Mouse (Mus musculus) C2C12 (cell line): Measurements from ENCODE around the gene Hsp90ab1. TPM values are rescaled to one million over a fixed set of nuclear protein-coding genes. Genes with fewer than 3 reads are reported as not detected.

Experiments used
- H3K27me3 ChIP-seq: one replicate; pipeline ENCODE4 v1.6.1; 2011; ENCODE audit not compliant: control insufficient read depth, insufficient read depth, insufficient read length
- H3K36me3 ChIP-seq: one replicate; pipeline ENCODE4 v1.6.1; 2011; ENCODE audit not compliant: control insufficient read depth, insufficient read depth
- H3K4me3 ChIP-seq: one replicate; pipeline ENCODE4 v1.5.1; 2011; ENCODE audit warnings: mild to moderate bottlenecking, control low read depth; ENCODE audit not compliant: poor library complexity, insufficient read depth, severe bottlenecking
- H3K79me2 ChIP-seq: one replicate; pipeline ENCODE4 v1.6.1; 2011; ENCODE audit not compliant: control insufficient read depth, insufficient read depth
- H3K79me3 ChIP-seq: one replicate; pipeline ENCODE4 v1.6.1; 2011; ENCODE audit warnings: low read depth, control low read depth
- H3ac ChIP-seq: one replicate; pipeline ENCODE3; 2011; ENCODE audit warnings: low read depth; ENCODE audit not compliant: control insufficient read depth, insufficient read length
- CEBPB ChIP-seq: IDR thresholded peaks from one replicate; pipeline ENCODE4 v1.6.1; 2011; ENCODE audit warnings: low read depth, mild to moderate bottlenecking, control low read depth, moderate library complexity
- CTCF ChIP-seq: IDR thresholded peaks from one replicate; pipeline ENCODE4 v1.5.1; 2011; ENCODE audit not compliant: control insufficient read depth, insufficient read depth, insufficient read length
- FOSL1 ChIP-seq: IDR thresholded peaks from one replicate; pipeline ENCODE4 v1.8.0; 2011; ENCODE audit warnings: mild to moderate bottlenecking, low read length; ENCODE audit not compliant: poor library complexity, insufficient read depth, severe bottlenecking
- MAX ChIP-seq: IDR thresholded peaks from one replicate; pipeline ENCODE4 v1.6.1; 2011; ENCODE audit warnings: mild to moderate bottlenecking, control low read depth
- MYOD1 ChIP-seq: IDR thresholded peaks from one replicate; pipeline ENCODE4 v1.6.1; 2011; ENCODE audit warnings: low read depth; ENCODE audit not compliant: control insufficient read depth, insufficient read length
- MYOG ChIP-seq: IDR thresholded peaks from one replicate; pipeline ENCODE4 v1.6.1; 2011; ENCODE audit not compliant: control insufficient read depth, insufficient read length; ENCODE audit errors: extremely low read depth
- USF1 ChIP-seq: IDR thresholded peaks from one replicate; pipeline ENCODE4 v1.6.1; 2011; ENCODE audit warnings: low read depth, mild to moderate bottlenecking, control low read depth, moderate library complexity
- polyA plus RNA-seq: library from polyadenylated mRNA; unstranded; fragments of >200 nt; fragmentation: generic; extraction: Trizol; gene quantifications from one replicate; pipeline ENCODE4 v1.2.1, GENCODE M21; 2012; ENCODE audit warnings: missing spikeins

Hsp90ab1 gene
- polyA plus RNA-seq, 1 experiment: 2,021 TPM

GRCm38 (mm10) chr17:45581567-45581983 is 8.5 kb upstream of the Hsp90ab1 start:
- Histone ChIP-seq H3K79me3 (no peaks in the 10 kb centered on the region), H3K27me3 (no peaks in the 10 kb centered on the region), H3K4me3 (no peak overlapping the region), H3ac (no peak overlapping the region), H3K36me3 (peaks cover 19% of the 10 kb centered on the region), H3K79me2 (no peaks in the 10 kb centered on the region)
- TF ChIP-seq MYOG (no peak), CTCF (peak; percentile 58), MAX (no peak), FOSL1 (no peak), MYOD1 (no peak), CEBPB (no peak)

- Histone ChIP-seq H3K27me3 (no peaks in the 10 kb centered on the region), H3K36me3 (peaks cover 14% of the 10 kb centered on the region), H3K79me2 (no peaks in the 10 kb centered on the region), H3K4me3 (no peak overlapping the region), H3ac (no peak overlapping the region), H3K79me3 (no peaks in the 10 kb centered on the region)
- TF ChIP-seq MYOD1: peak; percentile 56
- TF ChIP-seq MAX: no peak
- TF ChIP-seq MYOG: no peak
- no peak for TF ChIP-seq CEBPB
- TF ChIP-seq FOSL1: no peak
- TF ChIP-seq USF1: no peak
- TF ChIP-seq CTCF: no peak
Observed at GRCm38 (mm10) chr17:45580958-45581477, 7.9 kb upstream of the Hsp90ab1 start.

- Histone ChIP-seq H3K79me2 (peaks cover 2% of the 10 kb centered on the region), H3K27me3 (no peaks in the 10 kb centered on the region), H3K36me3 (peaks cover 8% of the 10 kb centered on the region), H3K4me3 (no peak overlapping the region), H3ac (no peak overlapping the region), H3K79me3 (no peaks in the 10 kb centered on the region)
- no peak for TF ChIP-seq MAX
- no peak for TF ChIP-seq MYOD1
- no peak for TF ChIP-seq CEBPB
- no peak for TF ChIP-seq FOSL1
- TF ChIP-seq MYOG: no peak
- no peak for TF ChIP-seq CTCF
- TF ChIP-seq USF1: no peak
Observed at GRCm38 (mm10) chr17:45579554-45579953, 6.5 kb upstream of the Hsp90ab1 start.

- TF ChIP-seq CEBPB (no peak), MYOD1 (no peak), FOSL1 (no peak), MAX (no peak), CTCF (no peak), USF1 (no peak), MYOG (no peak)
- H3K27me3 ChIP-seq: no peaks in the 10 kb centered on the region
- no peak overlapping the region for H3K4me3 ChIP-seq
- H3K79me2 ChIP-seq: peaks cover 9% of the 10 kb centered on the region
- H3ac ChIP-seq: no peak overlapping the region
- H3K36me3 ChIP-seq: peaks cover 6% of the 10 kb centered on the region
- no peaks in the 10 kb centered on the region for H3K79me3 ChIP-seq
Observed at GRCm38 (mm10) chr17:45578843-45579242, 5.8 kb upstream of the Hsp90ab1 start.

- Histone ChIP-seq H3K4me3 (no peak overlapping the region), H3K79me3 (no peaks in the 10 kb centered on the region), H3K27me3 (no peaks in the 10 kb centered on the region), H3K79me2 (peaks cover 15% of the 10 kb centered on the region), H3ac (no peak overlapping the region), H3K36me3 (peaks cover under 1% of the 10 kb centered on the region)
- no peak for TF ChIP-seq CTCF
- TF ChIP-seq MYOD1: no peak
Observed at GRCm38 (mm10) chr17:45578242-45578641, 5.2 kb upstream of the Hsp90ab1 start.
